Mouse (Mus musculus) lung, embryonic 15.5 days (tissue): ENCODE data around the gene Taf1c. TPM values are rescaled to one million over a fixed set of nuclear protein-coding genes. Genes with fewer than 3 reads are reported as not detected.

Experiments used
- ATAC-seq: fragments of 200-750 bp; cut with Nextera tagmentation; 2 replicates; pipeline ENCODE4 v1.8.0; 2017; ENCODE audit warnings: moderate number of reproducible peaks, borderline replicate concordance; ENCODE audit not compliant: low FRiP score, low TSS enrichment; ENCODE audit errors: extremely low read depth
- H3K27ac ChIP-seq: fragments of 300-500 bp; sonication (generic); 2 replicates; pipeline ENCODE4 v1.5.1; 2015; ENCODE audit warnings: moderate library complexity, mild to moderate bottlenecking, inconsistent platforms
- H3K27me3 ChIP-seq: fragments of 300-500 bp; sonication (generic); 2 replicates; pipeline ENCODE4 v1.6.1; 2015; ENCODE audit warnings: inconsistent platforms
- H3K36me3 ChIP-seq: fragments of 300-500 bp; sonication (generic); 2 replicates; pipeline ENCODE4 v1.6.1; 2015; ENCODE audit warnings: inconsistent platforms
- H3K4me1 ChIP-seq: fragments of 300-500 bp; sonication (generic); 2 replicates; pipeline ENCODE4 v1.6.1; 2015; ENCODE audit warnings: inconsistent platforms
- H3K4me2 ChIP-seq: fragments of 300-500 bp; sonication (generic); 2 replicates; pipeline ENCODE4 v1.6.1; 2015; ENCODE audit warnings: inconsistent platforms, mild to moderate bottlenecking, moderate library complexity
- H3K4me3 ChIP-seq: fragments of 300-500 bp; sonication (generic); 2 replicates; pipeline ENCODE4 v1.5.1; 2015; ENCODE audit warnings: mild to moderate bottlenecking, inconsistent platforms
- H3K9ac ChIP-seq: fragments of 300-500 bp; sonication (generic); 2 replicates; pipeline ENCODE4 v1.6.1; 2015; ENCODE audit warnings: inconsistent platforms
- H3K9me3 ChIP-seq: fragments of 300-500 bp; sonication (generic); 2 replicates; pipeline ENCODE4 v1.6.1; 2016; ENCODE audit warnings: inconsistent platforms
- WGBS: fragments of 180-500 bp; shearing (Covaris S2); methylation state at CpG from one replicate; pipeline ENCODE4 v1.1.7; 2015; 5-methylcytosine and 5-hydroxymethylcytosine counted together
- polyA plus RNA-seq: library from polyadenylated mRNA; unstranded; fragments of >200 nt; fragmentation: Nextera tagmentation; extraction: Ambion mirVana; gene quantifications from 2 replicates; pipeline ENCODE4 v1.2.1, GENCODE M21; 2015

The Taf1c gene
- polyA plus RNA-seq, 1 experiment from 2014 or later, result 10.6 TPM

- Histone ChIP-seq H3K4me2 (no peak overlapping the region), H3K4me1 (peaks cover 7% of the 10 kb centered on the region; the same call in 1 of the 2 replicates), H3K27ac (no peak overlapping the region), H3K9ac (no peak overlapping the region), H3K36me3 (peaks cover 8% of the 10 kb centered on the region; the same call in 1 of the 2 replicates), H3K27me3 (no peaks in the 10 kb centered on the region; the same call in 1 of the 2 replicates), H3K9me3 (no peaks in the 10 kb centered on the region), H3K4me3 (no peak overlapping the region)
- no peak for ATAC-seq
- 26% methylated on average over 4 of the region's 4 CpGs for WGBS
Measured at GRCm38 (mm10) chr8:119569881-119570280, 35.1 kb downstream of the Taf1c start.

GRCm38 (mm10) chr8:119568951-119569350 is 36.1 kb downstream of the Taf1c start:
- Histone ChIP-seq H3K27ac (no peak overlapping the region), H3K9ac (no peak overlapping the region), H3K9me3 (no peaks in the 10 kb centered on the region), H3K4me3 (no peak overlapping the region), H3K36me3 (peaks cover 8% of the 10 kb centered on the region; the same call in 1 of the 2 replicates), H3K27me3 (no peaks in the 10 kb centered on the region; the same call in 1 of the 2 replicates), H3K4me1 (peaks cover 1% of the 10 kb centered on the region; the same call in 1 of the 2 replicates), H3K4me2 (no peak overlapping the region)
- WGBS, result 63% methylated on average over 7 of the region's 7 CpGs
- no peak for ATAC-seq

DNA sequence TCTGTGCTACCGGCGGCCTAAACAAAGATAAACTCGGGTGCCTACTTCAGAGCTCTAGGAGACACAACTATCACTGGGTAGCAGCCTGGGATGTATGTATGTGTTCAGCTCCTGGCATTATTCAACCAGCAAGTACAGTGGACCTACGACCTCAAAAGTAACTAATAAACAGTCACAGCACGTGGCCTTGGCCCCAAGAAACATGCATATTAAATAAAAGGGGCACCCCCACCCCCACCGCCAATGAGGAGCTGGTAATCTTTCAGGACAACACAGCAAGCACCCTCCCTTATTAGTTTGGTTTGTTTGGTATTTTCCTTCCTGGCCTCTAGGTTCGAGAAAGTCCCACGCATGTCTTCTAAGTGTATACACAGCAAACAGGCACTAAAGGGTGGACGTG is 36.8 kb downstream of the Taf1c start:
- H3K9ac ChIP-seq, result no peak overlapping the region
- H3K27me3 ChIP-seq, result no peaks in the 10 kb centered on the region; the same call in 1 of the 2 replicates
- WGBS, result 75% methylated on average over 9 of the region's 9 CpGs
- peaks cover 8% of the 10 kb centered on the region; the same call in 1 of the 2 replicates for H3K36me3 ChIP-seq
- no peaks in the 10 kb centered on the region for H3K4me1 ChIP-seq
- ATAC-seq, result no peak
- H3K4me2 ChIP-seq, result no peak overlapping the region
- H3K27ac ChIP-seq, result no peak overlapping the region
- no peak overlapping the region for H3K4me3 ChIP-seq
- no peaks in the 10 kb centered on the region for H3K9me3 ChIP-seq

DNA sequence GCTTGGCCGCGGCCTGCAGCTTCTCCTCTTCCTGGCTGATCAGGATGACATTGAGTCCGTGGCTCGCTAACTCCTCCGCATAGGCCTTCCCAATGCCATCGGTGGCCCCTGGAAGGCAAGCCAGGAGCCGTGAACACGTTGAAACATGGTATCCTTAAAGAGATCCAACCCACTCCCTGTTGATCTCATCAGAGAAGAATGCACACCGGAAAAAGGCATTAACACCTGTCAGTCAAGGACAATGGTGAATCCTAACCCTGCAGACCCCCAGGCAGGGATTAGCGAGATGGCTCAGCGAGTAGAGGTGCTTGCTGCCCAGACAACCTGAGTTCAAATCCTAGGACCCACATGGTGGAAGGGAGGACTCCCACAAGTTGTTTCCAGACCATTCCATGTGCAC is 38.7 kb downstream of the Taf1c start:
- Histone ChIP-seq H3K4me2 (no peak overlapping the region), H3K27ac (no peak overlapping the region), H3K9me3 (no peaks in the 10 kb centered on the region), H3K9ac (no peak overlapping the region), H3K27me3 (no peaks in the 10 kb centered on the region), H3K4me1 (no peaks in the 10 kb centered on the region), H3K4me3 (no peak overlapping the region), H3K36me3 (peaks cover 19% of the 10 kb centered on the region; the same call in 1 of the 2 replicates)
- WGBS, result 68% methylated on average over 11 of the region's 11 CpGs
- no peak for ATAC-seq

DNA sequence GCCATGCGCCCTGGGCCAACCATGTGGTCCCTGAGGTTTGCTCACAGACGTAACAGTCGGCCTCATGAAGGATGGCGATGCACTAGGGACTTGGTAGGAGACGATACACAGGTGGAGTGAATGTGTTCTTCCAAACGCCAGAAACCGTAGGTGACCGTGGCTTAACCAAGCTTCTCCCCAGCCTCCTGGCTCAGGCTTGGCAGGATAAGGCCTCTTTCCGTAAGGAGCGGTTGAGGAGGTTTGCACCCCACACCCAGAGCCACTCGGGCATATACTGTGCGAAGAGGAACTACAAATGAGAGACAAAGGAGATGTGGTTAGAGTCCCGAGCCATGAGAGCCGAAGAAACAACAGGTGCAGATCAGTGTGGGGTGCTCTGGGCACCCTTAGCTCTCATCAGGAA is 41.2 kb downstream of the Taf1c start:
- ATAC-seq, result no peak
- H3K4me1 ChIP-seq, result peaks cover 4% of the 10 kb centered on the region; the same call in 1 of the 2 replicates
- H3K27ac ChIP-seq, result no peak overlapping the region
- H3K36me3 ChIP-seq, result peaks cover 19% of the 10 kb centered on the region; the same call in 1 of the 2 replicates
- H3K9ac ChIP-seq, result no peak overlapping the region
- H3K4me2 ChIP-seq, result no peak overlapping the region
- H3K4me3 ChIP-seq, result no peak overlapping the region
- H3K27me3 ChIP-seq, result no peaks in the 10 kb centered on the region
- 90% methylated on average over 14 of the region's 14 CpGs for WGBS
- H3K9me3 ChIP-seq, result no peaks in the 10 kb centered on the region

DNA sequence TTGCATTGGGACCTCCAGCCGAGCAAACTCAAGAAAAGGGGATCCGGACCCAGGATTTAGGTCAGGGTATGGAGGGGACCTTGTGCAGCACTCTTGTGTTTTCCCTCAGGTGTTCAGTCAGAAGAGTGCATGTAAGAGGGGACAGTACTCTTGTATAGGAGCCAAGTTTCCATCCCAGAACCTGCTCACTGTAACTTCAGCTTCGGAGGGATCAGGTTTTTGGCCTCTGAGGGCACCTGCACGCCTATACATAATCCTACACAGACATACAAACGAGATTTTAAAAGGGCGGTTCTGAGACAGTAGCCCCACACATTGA is 45.7 kb downstream of the Taf1c start:
- 0 out of 2 replicates have a peak overlapping the region, but pooled peaks have one; percentile 41 for H3K9ac ChIP-seq
- 0 out of 2 replicates have a peak overlapping the region, but pooled peaks have one; percentile 34 for H3K27ac ChIP-seq
- no peaks in the 10 kb centered on the region for H3K9me3 ChIP-seq
- 85% methylated on average over 6 of the region's 6 CpGs for WGBS
- H3K4me1 ChIP-seq, result peaks cover 18% of the 10 kb centered on the region
- peaks cover 11% of the 10 kb centered on the region; the same call in 1 of the 2 replicates for H3K36me3 ChIP-seq
- peak overlapping the region; percentile 58 for H3K4me2 ChIP-seq
- ATAC-seq, result no peak
- H3K4me3 ChIP-seq, result peak overlapping the region; percentile 73; the same call in 1 of the 2 replicates
- H3K27me3 ChIP-seq, result no peaks in the 10 kb centered on the region

GRCm38 (mm10) chr8:119558603-119559401 is 46.2 kb downstream of the Taf1c start, which contains the start of gene Mbtps1:
Gene Mbtps1, minus strand, starts transcription at chr8:119558735.
- H3K4me3 ChIP-seq, result peak within 1 kb of the TSS; percentile 73
- peaks cover 11% of the 10 kb centered on the region; the same call in 1 of the 2 replicates for H3K36me3 ChIP-seq
- 6% methylated on average over 63 of the region's 63 CpGs for WGBS
- H3K27ac ChIP-seq, result peak within 1 kb of the TSS; percentile 88
- peak within 1 kb of the TSS; percentile 72 for H3K4me2 ChIP-seq
- H3K27me3 ChIP-seq, result no peaks in the 10 kb centered on the region
- peak; percentile 97 for ATAC-seq
- H3K9ac ChIP-seq, result peak within 1 kb of the TSS; percentile 79
- peaks cover 18% of the 10 kb centered on the region for H3K4me1 ChIP-seq
- H3K9me3 ChIP-seq, result no peaks in the 10 kb centered on the region

GRCm38 (mm10) chr8:119557821-119558602 is 47.0 kb downstream of the Taf1c start:
- WGBS, result 2% methylated on average over 55 of the region's 55 CpGs
- Histone ChIP-seq H3K4me3 (peak overlapping the region; percentile 73), H3K9ac (peak overlapping the region; percentile 79), H3K27ac (peak overlapping the region; percentile 88), H3K27me3 (no peaks in the 10 kb centered on the region), H3K4me1 (peaks cover 18% of the 10 kb centered on the region), H3K4me2 (peak overlapping the region; percentile 72), H3K9me3 (no peaks in the 10 kb centered on the region), H3K36me3 (peaks cover 10% of the 10 kb centered on the region; the same call in 1 of the 2 replicates)
- ATAC-seq, result peak; percentile 93

- no peak for ATAC-seq
- Histone ChIP-seq H3K27ac (no peak overlapping the region), H3K4me2 (peak overlapping the region; percentile 72), H3K27me3 (no peaks in the 10 kb centered on the region), H3K36me3 (peaks cover 2% of the 10 kb centered on the region; the same call in 1 of the 2 replicates), H3K9ac (peak overlapping the region; percentile 79; the same call in 1 of the 2 replicates), H3K9me3 (no peaks in the 10 kb centered on the region), H3K4me1 (peaks cover 18% of the 10 kb centered on the region), H3K4me3 (peak overlapping the region; percentile 73)
- 71% methylated on average over 9 of the region's 9 CpGs for WGBS
Measured at GRCm38 (mm10) chr8:119557132-119557531, 47.9 kb downstream of the Taf1c start.

DNA sequence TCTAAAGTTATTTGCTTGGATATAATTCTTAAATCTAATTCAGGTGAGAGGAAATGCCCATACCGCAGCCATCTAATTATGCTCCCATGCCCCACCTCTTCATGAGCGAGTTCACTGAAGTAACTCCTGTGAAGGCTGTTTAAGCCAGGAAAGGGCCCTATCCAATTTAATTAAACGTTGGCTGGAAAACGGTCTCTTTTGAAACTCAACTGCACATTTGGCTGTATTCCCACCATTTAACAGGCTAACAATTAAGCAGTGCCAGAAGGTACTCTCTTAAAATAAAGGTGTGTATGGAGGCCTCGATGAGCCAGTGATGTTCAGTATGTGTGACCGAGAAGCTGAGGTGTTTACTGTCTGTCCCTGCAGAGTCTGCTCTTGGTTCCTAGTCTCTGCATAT is 49.2 kb downstream of the Taf1c start:
- Histone ChIP-seq H3K9me3 (no peaks in the 10 kb centered on the region), H3K4me2 (no peak overlapping the region), H3K36me3 (no peaks in the 10 kb centered on the region), H3K9ac (no peak overlapping the region), H3K27me3 (no peaks in the 10 kb centered on the region), H3K4me1 (peaks cover 18% of the 10 kb centered on the region), H3K27ac (no peak overlapping the region), H3K4me3 (no peak overlapping the region)
- 85% methylated on average over 6 of the region's 6 CpGs for WGBS
- ATAC-seq, result no peak

GRCm38 (mm10) chr8:119552967-119553366 is 52.1 kb downstream of the Taf1c start:
- no peak for ATAC-seq
- Histone ChIP-seq H3K36me3 (no peaks in the 10 kb centered on the region), H3K9me3 (no peaks in the 10 kb centered on the region), H3K27ac (no peak overlapping the region), H3K9ac (no peak overlapping the region), H3K4me2 (no peak overlapping the region), H3K4me3 (no peak overlapping the region), H3K27me3 (no peaks in the 10 kb centered on the region), H3K4me1 (peaks cover 14% of the 10 kb centered on the region)
- 66% methylated on average over 2 of the region's 2 CpGs for WGBS
